9 mouse cellular contexts compared by ENCODE assay signal in the genomic region with DNA sequence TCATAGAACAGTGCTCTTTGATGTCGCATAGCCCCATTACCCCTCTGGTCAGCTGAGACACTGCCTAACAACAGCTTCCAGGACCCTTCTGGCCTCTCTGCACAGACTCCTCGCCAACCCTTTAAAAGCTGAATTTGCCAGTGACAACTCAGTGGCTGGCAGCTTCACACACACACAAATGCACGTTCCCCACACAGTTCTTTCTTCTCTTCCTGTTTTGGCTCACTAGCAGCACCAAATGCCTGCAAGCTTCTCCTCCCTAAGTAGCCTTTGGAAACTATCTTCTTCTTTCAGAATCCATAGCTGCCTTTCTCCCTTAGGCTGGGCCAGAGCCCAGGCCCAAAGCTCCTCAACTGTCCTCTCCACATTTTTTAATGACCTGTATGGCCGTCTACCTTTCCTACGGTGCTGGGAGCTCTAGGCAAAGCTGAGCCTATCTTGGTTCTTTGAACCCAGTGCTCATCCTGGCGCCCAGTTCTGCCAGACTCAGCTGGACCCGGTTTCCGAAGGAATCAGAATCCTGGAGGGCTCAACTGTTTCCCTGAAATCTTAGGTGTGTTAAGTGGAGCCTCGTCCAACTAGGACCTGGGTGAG. TPM values are rescaled to one million over a fixed set of nuclear protein-coding genes. Genes with fewer than 3 reads are reported as not detected.
DNase-seq lines count a peak whose midpoint lies in the region; ATAC-seq and TF ChIP-seq lines count a peak whose summit lies in the region.
"Had no signal": no experiment of that assay in that cellular context is flagged by ENCODE, and none has a peak within 500 bp of the region (broad histone marks: within the 10 kb centered on the region; RNA-seq: fewer than 3 reads in every experiment).

No protein-coding gene starts in this region.

- peak overlapping the region; percentile 94; the same call in 1 of the 2 replicates for H3K4me2 ChIP-seq in heart, embryonic 15.5 days
- no peak overlapping the region for H3K4me2 ChIP-seq in limb, embryonic 14.5 days (replicated peaks; ENCODE audit: low read depth, low read length, severe bottlenecking)

- H3K27me3 ChIP-seq in heart, embryonic 15.5 days = peaks cover 98% of the 10 kb centered on the region
- H3K27me3 ChIP-seq in limb, embryonic 14.5 days (ENCODE audit: control insufficient read depth, insufficient read depth, low read length) = peaks cover 76% of the 10 kb centered on the region

- peak overlapping the region; percentile 58; the same call in 1 of the 2 replicates for H3K4me3 ChIP-seq in heart, embryonic 15.5 days
- peak overlapping the region; percentile 53 for H3K4me3 ChIP-seq in limb, embryonic 14.5 days (replicated peaks; ENCODE audit: low read length)

- WGBS in heart, embryonic 15.5 days = 7% methylated on average over 9 of the region's 9 CpGs
- 7% methylated on average over 9 of the region's 9 CpGs for WGBS in limb, embryonic 14.5 days

- no peaks in the 10 kb centered on the region for H3K9me3 ChIP-seq in heart, embryonic 15.5 days (replicated peaks)
- no peaks in the 10 kb centered on the region for H3K9me3 ChIP-seq in limb, embryonic 14.5 days (ENCODE audit: control insufficient read depth, low read length)

- H3K36me3 ChIP-seq in heart, embryonic 15.5 days = no peaks in the 10 kb centered on the region
- H3K36me3 ChIP-seq in limb, embryonic 14.5 days (ENCODE audit: control insufficient read depth, insufficient read depth, low read length) = no peaks in the 10 kb centered on the region

- no peak for TF ChIP-seq POLR2A in limb, embryonic 14.5 days (IDR thresholded peaks at IDR 0.05; ENCODE audit: borderline replicate concordance, extremely low read depth, insufficient read depth, insufficient read length)

- no peak overlapping the region for H3K9ac ChIP-seq in heart, embryonic 15.5 days
- H3K9ac ChIP-seq in limb, embryonic 14.5 days (ENCODE audit: low read depth, low read length, severe bottlenecking) = no peak overlapping the region

- peaks cover 28% of the 10 kb centered on the region for H3K4me1 ChIP-seq in heart, embryonic 15.5 days (replicated peaks)
- peaks cover 10% of the 10 kb centered on the region; the same call in 1 of the 2 replicates for H3K4me1 ChIP-seq in limb, embryonic 14.5 days (ENCODE audit: control insufficient read depth, insufficient read depth, low read length)

- no peak overlapping the region for H3K27ac ChIP-seq in heart, embryonic 15.5 days
- H3K27ac ChIP-seq in limb, embryonic 14.5 days (replicated peaks; ENCODE audit: low read depth, low read length) = no peak overlapping the region

- no peak for DNase-seq in heart, adult 18-20 months
- peak; percentile 9 to 47 for DNase-seq in spleen, postnatal 4 days (ENCODE audit: low spot score in 2 of 2)
- no peak for DNase-seq in spleen, postnatal 14 days (ENCODE audit: low spot score in 2 of 2)
- no peak for DNase-seq in limb, embryonic 14.5 days (ENCODE audit: low spot score)
- no peak for DNase-seq in gastrocnemius, adult 8-10 months (ENCODE audit: low spot score in 2 of 2)
- no peak for DNase-seq in ovary, postnatal 36 days (ENCODE audit: low spot score)
- DNase-seq: lung, adult 18-20 months had no signal

- ATAC-seq in heart, embryonic 15.5 days (replicated peaks; ENCODE audit: insufficient number of reproducible peaks, insufficient read depth, low FRiP score, low read depth) = no peak
- ATAC-seq in limb, embryonic 14.5 days (ENCODE audit: low FRiP score, low read depth) = no peak
- no peak for ATAC-seq in erythroid progenitor cell, adult 5-6 weeks (replicated peaks; ENCODE audit: low FRiP score, poor library complexity, severe bottlenecking)

RNA-seq across cellular contexts. Expression of a gene that starts 1.4 kb away (rescaled TPM):
- polyA plus RNA-seq in heart, embryonic 15.5 days (2015; fragmentation: Nextera tagmentation; extraction: Ambion mirVana) = 0.30 and 0.33 TPM in 2 replicates
- total RNA-seq in heart, adult 18-20 months (2021) = not detected
- 2.0 and 2.2 TPM in 2 replicates for polyA plus RNA-seq in limb, embryonic 14.5 days (2012; rRNA removed)
- polyA plus RNA-seq in limb, embryonic 14.5 days (2014; fragmentation: Nextera tagmentation; extraction: Ambion mirVana) = 0.86 and 0.87 TPM in 2 replicates
- not detected in 2 replicates for total RNA-seq in erythroid progenitor cell, adult 5-6 weeks (2015; ENCODE audit: low replicate concordance)
- total RNA-seq in erythroid progenitor cell, adult 5-6 weeks (2017; ENCODE audit: low replicate concordance) = 0.64 TPM in 1 of 2 replicates, not detected in the other
- total RNA-seq in gastrocnemius, adult 8-10 months (2022) = not detected

Comparison
In these comparisons a context has a peak if more than half of its experiments do, and no peak if none do; other contexts are left out.
1. DNase-seq: peak in spleen, postnatal 4 days (2 of 2); none in heart, adult 18-20 months (0 of 2), spleen, postnatal 14 days (0 of 2), limb, embryonic 14.5 days (single experiment), gastrocnemius, adult 8-10 months (0 of 2) and ovary, postnatal 36 days (single experiment).